Mouse (Mus musculus) bone marrow, adult 2 months (tissue): Measurements from ENCODE around the gene Fam107b.

Source experiments
- CTCF ChIP-seq: fragments of 200-500 bp; IDR thresholded peaks from 2 replicates; pipeline ENCODE4 v1.5.1; 2011; ENCODE audit warnings: low read length, control low read depth; ENCODE audit not compliant: control insufficient read depth, insufficient read depth
- POLR2A ChIP-seq: fragments of 200-500 bp; IDR thresholded peaks from 2 replicates; pipeline ENCODE4 v1.6.1; 2011; ENCODE audit warnings: low read depth, mild to moderate bottlenecking, control low read depth, low read length, borderline replicate concordance; ENCODE audit not compliant: control insufficient read depth

DNA sequence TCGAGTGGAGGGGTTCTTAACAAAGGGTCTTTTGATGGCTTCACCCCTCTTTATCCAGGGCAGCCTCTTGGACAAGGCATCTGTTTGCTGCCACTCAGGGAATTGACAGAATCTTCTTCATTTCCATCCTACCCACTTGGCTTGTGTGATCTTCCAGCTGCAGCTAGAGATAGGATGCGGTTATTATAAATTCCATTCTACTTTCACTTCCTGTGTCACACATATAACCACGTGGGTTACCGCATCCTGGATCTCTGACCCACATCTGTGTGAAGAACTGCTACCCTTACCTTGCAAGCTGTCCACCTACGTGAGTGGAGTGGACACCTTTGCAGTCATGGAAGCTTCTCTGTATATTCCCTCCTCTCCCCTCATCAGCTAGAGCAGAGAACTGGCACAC is 240.0 kb downstream of the Fam107b start:
- TF ChIP-seq CTCF (no peak), POLR2A (no peak)
